Mouse (Mus musculus) ES-Bruce4 (cell line): ENCODE results near the gene Bend5.

Source experiments
- CTCF ChIP-seq: IDR thresholded peaks from one replicate; pipeline ENCODE4 v1.8.1; 2011; ENCODE audit warnings: low read depth, low read length
- EP300 ChIP-seq: IDR thresholded peaks from 2 replicates; pipeline ENCODE4 v1.6.1; 2011; ENCODE audit warnings: low read depth, low read length; ENCODE audit not compliant: insufficient read depth
- POLR2A ChIP-seq: IDR thresholded peaks from one replicate; pipeline ENCODE4 v1.8.1; 2011; ENCODE audit warnings: low read length; ENCODE audit not compliant: insufficient read depth

- TF ChIP-seq EP300 (no peak), CTCF (no peak), POLR2A (no peak)
These were observed 29.9 kb downstream of the Bend5 start for GRCm38 (mm10) chr4:111444616-111445160.
